10 mouse cellular contexts compared by ENCODE assay signal in genomic region chr8:121234915-121235314, GRCm38 (mm10).
A peak's percentile ranks its signal among the peaks of the same experiment; 100 is the strongest.
DNase-seq lines count a peak whose midpoint lies in the region; ATAC-seq and TF ChIP-seq lines count a peak whose summit lies in the region.
"Had no signal": no experiment of that assay in that cellular context is flagged by ENCODE, and none has a peak within 500 bp of the region (broad histone marks: within the 10 kb centered on the region; RNA-seq: fewer than 3 reads in every experiment).

No protein-coding gene starts in this region.

- no peaks in the 10 kb centered on the region for H3K9me3 ChIP-seq in heart, postnatal 0 days (replicated peaks; ENCODE audit: control insufficient read depth, low read length)
- no peaks in the 10 kb centered on the region for H3K9me3 ChIP-seq in limb, embryonic 10.5 days (replicated peaks)
- H3K9me3 ChIP-seq: embryonic facial prominence, embryonic 12.5 days; heart, embryonic 15.5 days had no signal

- TF ChIP-seq CTCF in heart, postnatal 0 days (IDR thresholded peaks at IDR 0.05; ENCODE audit: low read depth): peak; percentile 50
- peak; percentile 60; the same call in 1 of the 2 replicates for TF ChIP-seq CTCF in spleen, adult 2 months (IDR thresholded peaks at IDR 0.05; ENCODE audit: extremely low read depth, insufficient read depth, insufficient read length, insufficient replicate concordance)

- intact Hi-C loops in left cerebral cortex, postnatal 25 days (cut with DNase I): no loop called here

- no peak for ATAC-seq in heart, postnatal 0 days (ENCODE audit: insufficient read depth, low read depth)

- H3K27me3 ChIP-seq in heart, postnatal 0 days (ENCODE audit: control insufficient read depth, insufficient read depth, low read length): no peaks in the 10 kb centered on the region
- no peaks in the 10 kb centered on the region for H3K27me3 ChIP-seq in spleen, adult 2 months (ENCODE audit: control insufficient read depth, insufficient read depth, low read length)
- H3K27me3 ChIP-seq in limb, embryonic 10.5 days (ENCODE audit: low read depth, poor library complexity, severe bottlenecking): peaks cover 30% of the 10 kb centered on the region
- H3K27me3 ChIP-seq: embryonic facial prominence, embryonic 12.5 days; heart, embryonic 15.5 days had no signal

- no peak overlapping the region for H3K9ac ChIP-seq in heart, postnatal 0 days (replicated peaks; ENCODE audit: low read depth, low read length)
- H3K9ac ChIP-seq: embryonic facial prominence, embryonic 12.5 days; heart, embryonic 15.5 days had no signal

- no peak overlapping the region for H3K4me3 ChIP-seq in heart, postnatal 0 days (ENCODE audit: low read depth, low read length)
- H3K4me3 ChIP-seq in spleen, adult 2 months (ENCODE audit: extremely low read depth, insufficient read depth, insufficient read length): no peak overlapping the region
- no peak overlapping the region for H3K4me3 ChIP-seq in limb, embryonic 10.5 days
- H3K4me3 ChIP-seq: embryonic facial prominence, embryonic 12.5 days; heart, embryonic 15.5 days had no signal

- H3K4me2 ChIP-seq in heart, postnatal 0 days (ENCODE audit: low read depth, low read length): no peak overlapping the region
- H3K4me2 ChIP-seq: embryonic facial prominence, embryonic 12.5 days; heart, embryonic 15.5 days had no signal

- H3K4me1 ChIP-seq in heart, postnatal 0 days (ENCODE audit: control insufficient read depth, insufficient read depth): no peaks in the 10 kb centered on the region
- H3K4me1 ChIP-seq in spleen, adult 2 months (ENCODE audit: control insufficient read depth, insufficient read depth, insufficient read length): no peaks in the 10 kb centered on the region
- peaks cover 17% of the 10 kb centered on the region for H3K4me1 ChIP-seq in limb, embryonic 10.5 days

- WGBS in heart, postnatal 0 days: 69% methylated on average over 7 of the region's 7 CpGs
- WGBS in spleen, adult 2 months: 63% methylated on average over 7 of the region's 7 CpGs
- 68% methylated on average over 7 of the region's 7 CpGs for WGBS in limb, embryonic 10.5 days

- TF ChIP-seq POLR2A in spleen, adult 2 months (IDR thresholded peaks at IDR 0.05; ENCODE audit: low read depth, low read length): no peak

- no peak overlapping the region for H3K27ac ChIP-seq in heart, postnatal 0 days (ENCODE audit: low read depth)
- H3K27ac ChIP-seq in spleen, adult 2 months (ENCODE audit: insufficient read depth, low read length): no peak overlapping the region
- no peak overlapping the region for H3K27ac ChIP-seq in limb, embryonic 10.5 days
- H3K27ac ChIP-seq: embryonic facial prominence, embryonic 12.5 days; heart, embryonic 15.5 days had no signal

- DNase-seq in heart, postnatal 0 days (ENCODE audit: low spot score): no peak
- no peak for DNase-seq in heart, adult 11 months
- DNase-seq in spleen, adult 2 months (ENCODE audit: low read depth in 1 of 2, low spot score in 2 of 2): no peak
- DNase-seq in spleen, adult 12 weeks (ENCODE audit: low spot score): no peak
- DNase-seq in limb, embryonic 10.5 days (ENCODE audit: low spot score): peak; percentile 67
- no peak for DNase-seq in right cerebral cortex, postnatal 25 days
- DNase-seq in spleen, postnatal 14 days (ENCODE audit: low spot score in 2 of 2): no peak
- DNase-seq in left cerebral cortex, postnatal 25 days (ENCODE audit: low spot score in 2 of 2): no peak

- no peak for TF ChIP-seq EP300 in heart, postnatal 0 days (IDR thresholded peaks at IDR 0.05; ENCODE audit: low read depth)

- H3K36me3 ChIP-seq in heart, postnatal 0 days (replicated peaks; ENCODE audit: control insufficient read depth, insufficient read depth, low read length): no peaks in the 10 kb centered on the region
- no peaks in the 10 kb centered on the region for H3K36me3 ChIP-seq in spleen, adult 2 months (ENCODE audit: control insufficient read depth, insufficient read depth, low read length)
- no peaks in the 10 kb centered on the region for H3K36me3 ChIP-seq in limb, embryonic 10.5 days
- H3K36me3 ChIP-seq: embryonic facial prominence, embryonic 12.5 days; heart, embryonic 15.5 days had no signal
